Mouse (Mus musculus) cerebellum, postnatal 14 days (tissue): ENCODE measurements around the gene Bricd5.
A peak's percentile ranks its signal among the peaks of the same experiment; 100 is the strongest.

ENCODE experiments used
- DNase-seq, 2 experiments: peaks; one replicate each; pipeline ENCODE4 v3.0.0; 2021; ENCODE audit warnings: mixed read lengths in 2 of 2

Bricd5 gene

GRCm38 (mm10) chr17:24462932-24463331 lies 10.8 kb upstream of the Bricd5 start:
- DNase-seq = no peak

- DNase-seq = no peak
These were observed 10.1 kb upstream of the Bricd5 start for GRCm38 (mm10) chr17:24463374-24464133.

GRCm38 (mm10) chr17:24468636-24469246 lies 4.9 kb upstream of the Bricd5 start:
- no peak for DNase-seq

GRCm38 (mm10) chr17:24469336-24469909 lies 4.3 kb upstream of the Bricd5 start:
- no peak for DNase-seq

GRCm38 (mm10) chr17:24469910-24470602 lies 3.6 kb upstream of the Bricd5 start, which contains the start of the genes E4f1 and Pgp:
Gene E4f1, minus strand, starts transcription at chr17:24470313.
Gene Pgp, plus strand, starts transcription at chr17:24470392.
- DNase-seq = peak; percentile 100

GRCm38 (mm10) chr17:24470701-24471527 lies 2.8 kb upstream of the Bricd5 start:
- peak; percentile 58 to 67 for DNase-seq

- DNase-seq = peak; percentile 74 to 75
These were observed 1.2 kb upstream of the Bricd5 start for GRCm38 (mm10) chr17:24472512-24472911.

- no peak for DNase-seq
These were observed 873 bp downstream of the Bricd5 start for GRCm38 (mm10) chr17:24474557-24474956.

GRCm38 (mm10) chr17:24475586-24475985 lies 1.9 kb downstream of the Bricd5 start:
- DNase-seq = no peak

- no peak for DNase-seq
These were observed 2.5 kb downstream of the Bricd5 start for GRCm38 (mm10) chr17:24476022-24476776.

GRCm38 (mm10) chr17:24477053-24477984 lies 3.6 kb downstream of the Bricd5 start:
- DNase-seq = peak in 1 of 2 experiments; percentile 51

GRCm38 (mm10) chr17:24477985-24478600 lies 4.4 kb downstream of the Bricd5 start:
- DNase-seq = peak; percentile 54 to 56

- DNase-seq = peak; percentile 98 to 99
These were observed 5.1 kb downstream of the Bricd5 start, which contains the start of gene Mlst8 for GRCm38 (mm10) chr17:24478663-24479380. Gene Mlst8, minus strand, starts transcription at chr17:24479078.

- no peak for DNase-seq
These were observed 5.7 kb downstream of the Bricd5 start for GRCm38 (mm10) chr17:24479431-24479830.

GRCm38 (mm10) chr17:24480201-24480826 lies 6.6 kb downstream of the Bricd5 start:
- DNase-seq = no peak

- no peak for DNase-seq
These were observed 7.5 kb downstream of the Bricd5 start for GRCm38 (mm10) chr17:24481027-24481815.

- no peak for DNase-seq
These were observed 9.8 kb downstream of the Bricd5 start for GRCm38 (mm10) chr17:24483495-24483894.
